Mouse (Mus musculus): ENCODE results near the gene Slc45a3. TPM values are rescaled to one million over a fixed set of nuclear protein-coding genes. Genes with fewer than 3 reads are reported as not detected.

Gene Slc45a3
- polyA plus RNA-seq, 1 experiment from 2014 or later, result 0.66 TPM

DNA sequence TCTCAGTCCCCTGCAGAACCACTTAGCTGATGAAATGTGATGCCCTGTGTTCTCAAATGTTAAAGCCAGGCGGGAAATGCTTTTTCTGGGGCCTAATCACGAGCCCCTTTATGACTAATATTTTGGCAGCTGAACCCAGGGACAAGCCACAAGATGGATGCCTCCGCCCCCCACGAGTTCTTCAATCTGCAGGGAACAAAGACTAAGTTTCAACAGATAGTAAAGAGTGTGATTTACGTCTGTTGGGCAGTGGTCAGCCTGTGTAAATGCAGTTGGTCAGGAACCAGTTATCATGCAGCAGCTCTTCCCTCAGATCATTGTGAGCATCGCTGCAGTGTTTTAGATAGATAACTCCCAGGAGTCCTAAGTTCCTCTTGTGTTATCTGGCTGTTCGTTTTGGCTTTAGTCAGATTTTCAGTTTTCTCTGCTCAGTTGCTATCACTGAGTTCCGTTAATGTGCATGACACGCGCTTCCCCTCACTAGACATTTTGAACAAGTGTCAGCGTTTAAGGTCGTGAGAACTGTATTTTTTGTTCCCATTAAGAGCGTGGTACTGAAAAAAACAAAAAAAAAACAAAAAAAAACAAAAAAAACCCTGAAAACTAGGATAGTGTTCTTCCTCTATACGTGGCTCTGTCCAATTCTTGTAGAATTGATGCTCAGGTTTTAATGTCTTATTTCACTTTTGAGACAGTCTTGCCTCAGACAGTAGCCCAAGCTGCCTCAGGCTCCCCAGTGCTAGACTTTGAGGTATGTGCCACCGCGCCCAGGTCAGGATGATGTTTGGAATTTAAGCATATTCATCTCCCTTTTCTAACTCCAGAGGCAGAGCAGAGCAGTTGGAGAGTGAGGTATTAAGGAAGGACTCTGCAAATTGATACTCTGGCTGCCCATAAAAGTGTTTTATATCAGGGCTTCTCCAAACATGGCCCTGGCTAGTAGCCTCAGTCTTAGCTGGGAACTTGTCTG lies 19.9 kb upstream of the Slc45a3 start:
- Histone ChIP-seq H3K27me3 (ENCODE audit: control insufficient read depth, insufficient read depth, low read length) (no peaks in the 10 kb centered on the region), H3K9me3 (ENCODE audit: control insufficient read depth, low read length) (no peaks in the 10 kb centered on the region), H3K36me3 (ENCODE audit: control insufficient read depth, insufficient read depth, low read length) (no peaks in the 10 kb centered on the region), H3K4me2 (ENCODE audit: low read depth, low read length) (no peak overlapping the region), H3K4me3 (ENCODE audit: low read depth, low read length) (no peak overlapping the region), H3K9ac (replicated peaks; ENCODE audit: low read depth, low read length) (no peak overlapping the region), H3K4me1 (ENCODE audit: control insufficient read depth, insufficient read depth, low read length) (no peaks in the 10 kb centered on the region), H3K27ac (ENCODE audit: low read depth, low read length) (no peak overlapping the region)
- 40% methylated on average over 16 of the region's 16 CpGs for WGBS
- ATAC-seq (ENCODE audit: low read depth), result no peak

GRCm38 (mm10) chr1:131945674-131946440 lies 16.9 kb upstream of the Slc45a3 start:
- 63% methylated on average over 10 of the region's 10 CpGs for WGBS
- Histone ChIP-seq H3K4me2 (ENCODE audit: low read depth, low read length) (no peak overlapping the region), H3K36me3 (ENCODE audit: control insufficient read depth, insufficient read depth, low read length) (no peaks in the 10 kb centered on the region), H3K4me3 (ENCODE audit: low read depth, low read length) (no peak overlapping the region), H3K9me3 (ENCODE audit: control insufficient read depth, low read length) (no peaks in the 10 kb centered on the region), H3K4me1 (ENCODE audit: control insufficient read depth, insufficient read depth, low read length) (no peaks in the 10 kb centered on the region), H3K9ac (replicated peaks; ENCODE audit: low read depth, low read length) (no peak overlapping the region), H3K27me3 (ENCODE audit: control insufficient read depth, insufficient read depth, low read length) (no peaks in the 10 kb centered on the region), H3K27ac (ENCODE audit: low read depth, low read length) (no peak overlapping the region)
- ATAC-seq (ENCODE audit: low read depth), result no peak

DNA sequence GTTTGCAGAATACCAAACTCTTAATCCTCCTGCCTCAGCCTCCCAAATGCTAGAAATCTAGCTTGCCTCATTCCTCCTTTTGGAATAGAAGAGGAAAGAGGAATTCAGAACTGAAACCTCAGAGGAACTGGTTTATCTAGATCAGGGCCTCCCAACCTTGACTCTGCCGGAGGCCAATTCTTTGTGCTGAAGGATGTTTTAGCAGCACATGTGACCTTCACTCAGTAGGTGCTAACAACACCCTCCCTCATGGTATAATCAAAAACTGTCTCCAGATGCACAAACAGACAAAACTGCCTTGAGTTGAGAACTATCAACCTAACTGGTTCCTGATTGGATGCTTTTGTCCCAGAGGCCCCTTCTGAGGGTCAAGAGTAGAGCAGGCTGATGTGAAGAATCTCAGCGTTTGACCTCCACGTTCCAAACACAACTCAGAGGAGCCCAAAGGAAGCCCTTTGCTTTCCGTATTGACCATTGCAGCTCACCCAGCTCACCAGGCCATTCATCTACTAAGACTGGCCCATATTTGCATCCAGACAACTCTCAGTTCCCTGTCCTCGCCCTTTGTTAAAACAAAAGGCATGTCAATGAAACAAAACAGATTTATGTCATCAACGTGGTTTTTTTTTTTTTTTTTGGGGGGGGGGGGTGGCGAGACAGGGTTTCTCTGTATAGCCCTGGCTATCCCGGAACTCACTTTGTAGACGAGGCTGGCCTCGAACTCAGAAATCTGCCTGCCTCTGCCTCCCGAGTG lies 16.1 kb upstream of the Slc45a3 start:
- H3K9me3 ChIP-seq (ENCODE audit: control insufficient read depth, low read length), result no peaks in the 10 kb centered on the region
- no peaks in the 10 kb centered on the region for H3K36me3 ChIP-seq (ENCODE audit: control insufficient read depth, insufficient read depth, low read length)
- no peaks in the 10 kb centered on the region for H3K4me1 ChIP-seq (ENCODE audit: control insufficient read depth, insufficient read depth, low read length)
- H3K4me2 ChIP-seq (ENCODE audit: low read depth, low read length), result no peak overlapping the region
- no peak overlapping the region for H3K4me3 ChIP-seq (ENCODE audit: low read depth, low read length)
- no peaks in the 10 kb centered on the region for H3K27me3 ChIP-seq (ENCODE audit: control insufficient read depth, insufficient read depth, low read length)
- 85% methylated on average over 11 of the region's 11 CpGs for WGBS
- no peak overlapping the region for H3K27ac ChIP-seq (ENCODE audit: low read depth, low read length)
- H3K9ac ChIP-seq (replicated peaks; ENCODE audit: low read depth, low read length), result no peak overlapping the region
- ATAC-seq (ENCODE audit: low read depth), result no peak

DNA sequence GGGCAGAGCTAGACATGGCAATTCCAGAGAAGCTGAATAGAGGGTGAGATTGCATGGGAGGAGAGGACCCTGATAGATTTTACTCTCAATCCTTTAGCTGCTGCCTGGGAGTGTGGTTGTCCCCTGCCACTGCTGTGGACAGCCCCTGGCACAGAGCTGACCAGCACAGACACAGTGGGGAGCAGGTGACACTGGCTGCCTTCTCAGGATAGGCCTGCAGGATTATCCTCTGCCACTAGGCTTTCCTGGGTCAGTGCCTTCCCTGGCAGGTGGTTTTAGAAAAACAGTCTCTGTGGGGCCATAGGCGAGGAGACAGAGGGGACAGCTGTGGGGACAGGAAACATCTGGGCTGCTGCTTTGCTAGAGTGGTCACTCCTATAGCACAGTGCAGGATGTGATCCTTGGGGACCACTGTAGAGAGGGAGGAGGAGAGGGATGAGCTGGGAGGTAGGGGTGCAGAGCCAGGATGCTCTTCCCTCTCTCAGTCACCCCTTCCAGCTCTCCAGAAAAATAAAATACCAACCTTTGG lies 14.7 kb upstream of the Slc45a3 start:
- Histone ChIP-seq H3K27ac (ENCODE audit: low read depth, low read length) (no peak overlapping the region), H3K27me3 (ENCODE audit: control insufficient read depth, insufficient read depth, low read length) (no peaks in the 10 kb centered on the region), H3K9ac (replicated peaks; ENCODE audit: low read depth, low read length) (no peak overlapping the region), H3K9me3 (ENCODE audit: control insufficient read depth, low read length) (no peaks in the 10 kb centered on the region), H3K4me3 (ENCODE audit: low read depth, low read length) (no peak overlapping the region), H3K4me1 (ENCODE audit: control insufficient read depth, insufficient read depth, low read length) (no peaks in the 10 kb centered on the region), H3K36me3 (ENCODE audit: control insufficient read depth, insufficient read depth, low read length) (no peaks in the 10 kb centered on the region), H3K4me2 (ENCODE audit: low read depth, low read length) (no peak overlapping the region)
- WGBS, result 25% methylated on average over 1 of the region's 1 CpGs
- ATAC-seq (ENCODE audit: low read depth), result no peak; the same call in 1 of the 2 replicates

- H3K4me1 ChIP-seq (ENCODE audit: control insufficient read depth, insufficient read depth, low read length), result no peaks in the 10 kb centered on the region
- 85% methylated on average over 12 of the region's 12 CpGs for WGBS
- no peaks in the 10 kb centered on the region for H3K9me3 ChIP-seq (ENCODE audit: control insufficient read depth, low read length)
Observed at GRCm38 (mm10) chr1:131954242-131954865, 8.4 kb upstream of the Slc45a3 start.

DNA sequence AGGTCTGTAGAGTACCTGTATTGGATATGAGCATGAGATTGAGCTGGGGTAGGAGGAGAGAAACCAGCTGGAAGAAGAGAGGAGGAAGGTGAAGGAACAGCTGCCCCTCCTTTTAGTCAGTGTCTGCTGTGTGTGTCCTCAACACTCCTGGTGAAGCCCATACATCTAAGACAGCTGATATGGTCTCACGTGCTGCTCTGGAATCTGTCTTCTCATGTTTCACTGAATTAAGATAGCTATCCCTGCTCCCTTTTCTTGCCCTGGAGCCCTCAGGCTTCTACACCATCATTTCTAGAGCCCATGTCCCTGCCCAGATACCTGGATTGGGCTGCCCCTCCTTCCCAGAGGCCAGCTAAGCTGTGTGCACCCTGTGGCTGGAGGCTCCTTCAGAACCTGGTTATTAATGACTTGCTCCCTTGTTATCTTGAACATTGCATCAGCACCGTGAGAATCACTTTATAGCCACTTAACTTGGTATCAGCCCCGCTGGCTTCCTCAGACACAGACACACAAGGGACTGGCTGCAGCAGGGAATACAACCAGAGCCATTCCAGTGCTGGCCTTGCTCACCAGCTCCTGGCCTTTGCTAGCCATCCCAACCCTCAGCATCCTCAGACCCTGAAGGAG lies 7.5 kb upstream of the Slc45a3 start:
- H3K9me3 ChIP-seq (ENCODE audit: control insufficient read depth, low read length), result no peaks in the 10 kb centered on the region
- WGBS, result 29% methylated on average over 3 of the region's 3 CpGs
- no peak for ATAC-seq (ENCODE audit: low read depth)
- no peak overlapping the region for H3K27ac ChIP-seq (ENCODE audit: low read depth, low read length)
- H3K27me3 ChIP-seq (ENCODE audit: control insufficient read depth, insufficient read depth, low read length), result no peaks in the 10 kb centered on the region
- no peaks in the 10 kb centered on the region for H3K4me1 ChIP-seq (ENCODE audit: control insufficient read depth, insufficient read depth, low read length)
- H3K9ac ChIP-seq (replicated peaks; ENCODE audit: low read depth, low read length), result no peak overlapping the region
- no peak overlapping the region for H3K4me2 ChIP-seq (ENCODE audit: low read depth, low read length)
- no peak overlapping the region for H3K4me3 ChIP-seq (ENCODE audit: low read depth, low read length)
- H3K36me3 ChIP-seq (ENCODE audit: control insufficient read depth, insufficient read depth, low read length), result no peaks in the 10 kb centered on the region

More at GRCm38 (mm10) chr1:131954242-131954865, 8.4 kb upstream of the Slc45a3 start:
- no peaks in the 10 kb centered on the region for H3K27me3 ChIP-seq (ENCODE audit: control insufficient read depth, insufficient read depth, low read length)
- H3K27ac ChIP-seq (ENCODE audit: low read depth, low read length), result no peak overlapping the region
- ATAC-seq (ENCODE audit: low read depth), result no peak
- no peak overlapping the region for H3K9ac ChIP-seq (replicated peaks; ENCODE audit: low read depth, low read length)
- no peak overlapping the region for H3K4me2 ChIP-seq (ENCODE audit: low read depth, low read length)
- H3K36me3 ChIP-seq (ENCODE audit: control insufficient read depth, insufficient read depth, low read length), result no peaks in the 10 kb centered on the region
- H3K4me3 ChIP-seq (ENCODE audit: low read depth, low read length), result no peak overlapping the region

DNA sequence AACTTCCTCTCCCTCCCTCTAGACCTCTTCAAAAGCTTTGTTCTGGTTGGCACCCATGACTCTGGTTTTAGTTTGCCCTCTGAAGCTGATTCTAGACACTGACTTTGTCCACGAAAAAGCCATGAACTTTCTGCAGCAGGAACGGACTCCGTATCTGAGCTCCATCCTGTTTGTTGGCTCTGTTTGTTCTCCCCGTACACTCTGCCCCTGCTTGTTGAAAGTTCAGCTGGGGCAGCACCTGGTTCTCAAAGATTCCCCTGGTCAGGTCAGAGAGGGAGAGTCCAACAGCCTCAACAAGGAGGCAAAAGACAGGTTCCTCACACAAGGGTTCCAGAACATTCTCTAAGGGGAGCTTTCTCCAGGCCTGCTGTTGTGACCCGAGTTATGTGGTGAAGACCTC lies 5.4 kb upstream of the Slc45a3 start:
- no peak for ATAC-seq (ENCODE audit: low read depth)
- peaks cover under 1% of the 10 kb centered on the region; the same call in 1 of the 2 replicates for H3K27me3 ChIP-seq (ENCODE audit: control insufficient read depth, insufficient read depth, low read length)
- H3K4me1 ChIP-seq (ENCODE audit: control insufficient read depth, insufficient read depth, low read length), result no peaks in the 10 kb centered on the region
- WGBS, result 86% methylated on average over 5 of the region's 5 CpGs
- no peak overlapping the region for H3K9ac ChIP-seq (replicated peaks; ENCODE audit: low read depth, low read length)
- H3K36me3 ChIP-seq (ENCODE audit: control insufficient read depth, insufficient read depth, low read length), result no peaks in the 10 kb centered on the region
- no peaks in the 10 kb centered on the region for H3K9me3 ChIP-seq (ENCODE audit: control insufficient read depth, low read length)
- no peak overlapping the region for H3K4me3 ChIP-seq (ENCODE audit: low read depth, low read length)
- H3K27ac ChIP-seq (ENCODE audit: low read depth, low read length), result no peak overlapping the region
- no peak overlapping the region for H3K4me2 ChIP-seq (ENCODE audit: low read depth, low read length)

DNA sequence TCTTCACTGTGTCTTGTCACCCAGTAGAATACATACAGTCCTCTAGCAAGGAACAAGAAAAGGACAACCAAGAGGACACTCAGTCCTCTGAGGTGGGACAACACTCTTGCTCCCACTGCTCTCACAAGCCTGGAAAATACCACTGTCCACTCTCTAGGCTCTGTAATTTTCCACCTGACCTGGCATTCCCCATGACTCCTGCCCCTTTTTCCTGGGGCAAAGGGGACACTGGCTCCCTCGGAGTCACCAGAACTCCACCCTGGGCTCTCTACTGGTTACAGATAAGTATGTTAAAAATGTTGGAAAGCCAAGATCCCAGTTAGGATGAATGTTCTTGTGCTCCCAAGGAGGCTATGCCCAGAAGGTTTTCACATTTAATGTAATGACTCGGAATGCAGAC lies 1.8 kb upstream of the Slc45a3 start:
- Histone ChIP-seq H3K9me3 (ENCODE audit: control insufficient read depth, low read length) (no peaks in the 10 kb centered on the region), H3K4me3 (ENCODE audit: low read depth, low read length) (no peak overlapping the region), H3K36me3 (ENCODE audit: control insufficient read depth, insufficient read depth, low read length) (no peaks in the 10 kb centered on the region), H3K4me1 (ENCODE audit: control insufficient read depth, insufficient read depth, low read length) (peaks cover 7% of the 10 kb centered on the region), H3K9ac (replicated peaks; ENCODE audit: low read depth, low read length) (no peak overlapping the region), H3K27me3 (ENCODE audit: control insufficient read depth, insufficient read depth, low read length) (peaks cover 3% of the 10 kb centered on the region; the same call in 1 of the 2 replicates), H3K27ac (ENCODE audit: low read depth, low read length) (no peak overlapping the region), H3K4me2 (ENCODE audit: low read depth, low read length) (no peak overlapping the region)
- no peak for ATAC-seq (ENCODE audit: low read depth)
- 65% methylated on average over 2 of the region's 2 CpGs for WGBS
